In the genomic region with DNA sequence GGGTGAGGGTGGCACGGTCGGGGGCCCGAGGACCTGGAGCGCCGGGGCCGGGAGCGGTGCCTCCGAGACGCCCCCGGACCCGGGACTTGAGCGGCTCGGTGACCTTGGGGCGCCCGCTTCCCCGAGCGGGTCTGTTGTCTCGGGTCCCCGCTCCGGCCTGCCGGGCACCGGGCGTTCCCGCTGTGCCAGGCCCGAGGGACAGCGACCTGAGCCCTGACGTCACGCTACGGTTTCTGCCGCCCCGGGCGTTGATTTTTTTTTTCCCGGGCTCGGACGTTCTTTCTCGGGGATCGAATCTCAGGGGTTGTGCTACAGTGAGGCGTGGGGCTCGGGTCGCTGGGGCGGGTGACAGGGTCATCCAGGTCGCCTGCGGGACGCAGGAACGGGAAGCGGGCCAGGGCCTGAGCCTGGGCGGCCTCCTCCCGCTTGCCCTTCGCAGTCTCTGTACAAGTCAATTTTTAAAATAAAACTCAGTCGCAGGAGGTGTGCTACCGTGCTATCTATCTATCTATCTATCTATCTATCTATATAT, we compare ENCODE assay signal across 8 mouse cellular contexts. TPM values are rescaled to one million over a fixed set of nuclear protein-coding genes. Genes with fewer than 3 reads are reported as not detected.
DNase-seq lines count a peak whose midpoint lies in the region; ATAC-seq lines count a peak whose summit lies in the region.

A gene (minus strand): TSS at position 200 of the 532 bp plus-strand sequence.

- peak within 1 kb of the TSS; percentile 79 for H3K27ac ChIP-seq in kidney, embryonic 14.5 days (ENCODE audit: low read depth, low read length)
- H3K27ac ChIP-seq in forebrain, embryonic 12.5 days, result peak within 1 kb of the TSS; percentile 88
- H3K27ac ChIP-seq in limb, embryonic 13.5 days, result peak within 1 kb of the TSS; percentile 87
- peak within 1 kb of the TSS; percentile 89 for H3K27ac ChIP-seq in neural tube, embryonic 13.5 days (replicated peaks)

- H3K4me3 ChIP-seq in kidney, embryonic 14.5 days (ENCODE audit: low read length), result peak within 1 kb of the TSS; percentile 95
- peak within 1 kb of the TSS; percentile 94 for H3K4me3 ChIP-seq in forebrain, embryonic 12.5 days (replicated peaks)
- peak within 1 kb of the TSS; percentile 97 for H3K4me3 ChIP-seq in limb, embryonic 13.5 days
- peak within 1 kb of the TSS; percentile 95 for H3K4me3 ChIP-seq in neural tube, embryonic 13.5 days

- peak within 1 kb of the TSS; percentile 97 for H3K9ac ChIP-seq in kidney, embryonic 14.5 days (ENCODE audit: low read depth, low read length)
- peak within 1 kb of the TSS; percentile 96 for H3K9ac ChIP-seq in forebrain, embryonic 12.5 days
- peak within 1 kb of the TSS; percentile 98 for H3K9ac ChIP-seq in limb, embryonic 13.5 days
- H3K9ac ChIP-seq in neural tube, embryonic 13.5 days, result peak within 1 kb of the TSS; percentile 88

- DNase-seq in kidney, adult 18-20 months, result no peak
- peak; percentile 44 for DNase-seq in ZHBTc4 (ENCODE audit: low read depth, low spot score)
- DNase-seq in embryo, embryonic 9.5 days (ENCODE audit: extremely low spot score), result no peak

- H3K4me1 ChIP-seq in kidney, embryonic 14.5 days (ENCODE audit: control insufficient read depth, insufficient read depth, low read length), result peaks cover 21% of the 10 kb centered on the region
- peaks cover 51% of the 10 kb centered on the region for H3K4me1 ChIP-seq in forebrain, embryonic 12.5 days
- peaks cover 41% of the 10 kb centered on the region for H3K4me1 ChIP-seq in limb, embryonic 13.5 days
- H3K4me1 ChIP-seq in neural tube, embryonic 13.5 days (replicated peaks), result peaks cover 69% of the 10 kb centered on the region

- WGBS in kidney, embryonic 14.5 days, result under 1% methylated on average over 49 of the region's 51 CpGs
- 1% methylated on average over 51 of the region's 51 CpGs for WGBS in forebrain, embryonic 12.5 days
- 1% methylated on average over 51 of the region's 51 CpGs for WGBS in limb, embryonic 13.5 days
- WGBS in neural tube, embryonic 13.5 days, result 1% methylated on average over 40 of the region's 51 CpGs

- peaks cover 42% of the 10 kb centered on the region for H3K36me3 ChIP-seq in kidney, embryonic 14.5 days (ENCODE audit: control insufficient read depth, insufficient read depth, low read length)
- peaks cover 38% of the 10 kb centered on the region for H3K36me3 ChIP-seq in forebrain, embryonic 12.5 days (replicated peaks)
- H3K36me3 ChIP-seq in limb, embryonic 13.5 days, result peaks cover 46% of the 10 kb centered on the region
- H3K36me3 ChIP-seq in neural tube, embryonic 13.5 days, result peaks cover 38% of the 10 kb centered on the region

- no peaks in the 10 kb centered on the region for H3K9me3 ChIP-seq in kidney, embryonic 14.5 days (ENCODE audit: control insufficient read depth, low read length)
- H3K9me3 ChIP-seq in forebrain, embryonic 12.5 days, result no peaks in the 10 kb centered on the region
- no peaks in the 10 kb centered on the region for H3K9me3 ChIP-seq in limb, embryonic 13.5 days
- H3K9me3 ChIP-seq in neural tube, embryonic 13.5 days, result no peaks in the 10 kb centered on the region

- peak; percentile 50 for ATAC-seq in kidney, embryonic 14.5 days (ENCODE audit: low FRiP score, low TSS enrichment)
- no peak for ATAC-seq in forebrain, embryonic 12.5 days (ENCODE audit: low FRiP score)
- ATAC-seq in hematopoietic stem cell, adult 5-6 weeks (replicated peaks in 1 of 2; ENCODE audit: insufficient read depth in 1 of 2, low FRiP score in 2 of 2, low TSS enrichment in 1 of 2, low read depth in 1 of 2, poor library complexity in 2 of 2, severe bottlenecking in 2 of 2), result no peak
- no peak; the same call in 1 of the 2 replicates for ATAC-seq in limb, embryonic 13.5 days (ENCODE audit: low FRiP score, low read depth)
- peak; percentile 3; the same call in 1 of the 2 replicates for ATAC-seq in neural tube, embryonic 13.5 days (ENCODE audit: low read depth)

- H3K4me2 ChIP-seq in kidney, embryonic 14.5 days (replicated peaks; ENCODE audit: low read depth, low read length), result peak within 1 kb of the TSS; percentile 91
- peak within 1 kb of the TSS; percentile 83 for H3K4me2 ChIP-seq in forebrain, embryonic 12.5 days
- H3K4me2 ChIP-seq in limb, embryonic 13.5 days (replicated peaks), result peak within 1 kb of the TSS; percentile 92
- H3K4me2 ChIP-seq in neural tube, embryonic 13.5 days, result peak within 1 kb of the TSS; percentile 93

- no peaks in the 10 kb centered on the region for H3K27me3 ChIP-seq in kidney, embryonic 14.5 days (ENCODE audit: control insufficient read depth, insufficient read depth, low read length)
- no peaks in the 10 kb centered on the region for H3K27me3 ChIP-seq in forebrain, embryonic 12.5 days
- no peaks in the 10 kb centered on the region for H3K27me3 ChIP-seq in limb, embryonic 13.5 days
- no peaks in the 10 kb centered on the region for H3K27me3 ChIP-seq in neural tube, embryonic 13.5 days

RNA-seq across cellular contexts. Expression of the gene that starts here (rescaled TPM):
- 297 and 328 TPM in 2 replicates for polyA plus RNA-seq in kidney, embryonic 14.5 days (2014; fragmentation: Nextera tagmentation; extraction: Ambion mirVana)
- 234 and 244 TPM in 2 replicates for polyA plus RNA-seq in forebrain, embryonic 12.5 days (2016; fragmentation: Nextera tagmentation; extraction: Ambion mirVana)
- total RNA-seq in hematopoietic stem cell, adult 5-6 weeks (2017), result 34.8 and 40.2 TPM in 2 replicates
- 243 and 248 TPM in 2 replicates for polyA plus RNA-seq in limb, embryonic 13.5 days (2015; fragmentation: Nextera tagmentation; extraction: Ambion mirVana)
- polyA plus RNA-seq in neural tube, embryonic 13.5 days (2015; fragmentation: Nextera tagmentation; extraction: Ambion mirVana), result 147 and 149 TPM in 2 replicates

Comparison
In these comparisons a context has a peak if more than half of its experiments do, and no peak if none do; other contexts are left out.
1. ATAC-seq: peak in kidney, embryonic 14.5 days (single experiment) and neural tube, embryonic 13.5 days (single experiment); none in forebrain, embryonic 12.5 days (single experiment), hematopoietic stem cell, adult 5-6 weeks (0 of 2) and limb, embryonic 13.5 days (single experiment).
2. Peak in every context shown above with its lines, with median percentiles within 50 percentile points of each other: H3K27ac ChIP-seq, H3K4me2 ChIP-seq, H3K4me3 ChIP-seq and H3K9ac ChIP-seq.